Mouse (Mus musculus): ENCODE measurements at regions not wholly inside any gene's neighbourhood (a gene's known extent, or its start where the extent isn't known, plus 50 kb on each side); places are given as distances from the start of the nearest gene placed in this dataset.
"Not testable (repeated sequence)": the region's sequence is repeated elsewhere in the genome, so short reads cannot be mapped to it uniquely, and the experiment has no call there.

DNA sequence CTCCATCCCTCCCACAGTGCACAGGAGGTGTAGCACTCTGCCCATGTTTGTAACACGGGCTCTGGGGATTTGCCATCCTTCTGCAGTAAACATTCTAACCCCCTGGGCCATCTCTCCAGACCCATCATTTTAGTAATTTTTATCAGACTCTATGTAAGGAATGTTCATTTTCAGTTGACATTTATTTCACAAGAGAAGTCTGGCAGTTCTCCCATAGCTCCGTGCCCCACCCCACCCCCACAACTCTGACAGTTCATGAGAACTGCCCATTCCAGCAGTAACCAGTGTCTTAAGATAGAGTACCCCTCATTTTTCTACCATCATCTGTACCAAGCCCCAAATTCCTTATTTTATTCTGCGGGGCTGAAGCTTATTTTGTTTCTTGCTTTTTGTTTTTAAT, 88.9 kb upstream of the Hivep1 start:
- Histone ChIP-seq H3K9ac (ENCODE audit: insufficient read depth, low read depth) (no peak overlapping the region), H3K4me2 (ENCODE audit: insufficient read depth, low read depth, poor library complexity, severe bottlenecking) (no peak overlapping the region), H3K27me3 (replicated peaks) (no peaks in the 10 kb centered on the region), H3K27ac (ENCODE audit: insufficient read depth, low read depth) (no peak overlapping the region), H3K79me2 (replicated peaks; ENCODE audit: control insufficient read depth, extremely low read depth, insufficient read depth, poor library complexity, severe bottlenecking) (no peaks in the 10 kb centered on the region), H3K36me3 (replicated peaks in 1 of 2; ENCODE audit: control insufficient read depth in 1 of 2, insufficient read depth in 1 of 2, low read length in 1 of 2) (no peaks in the 10 kb centered on the region), H3K9me3 (replicated peaks; ENCODE audit: low read length) (no peaks in the 10 kb centered on the region), H3K4me3 (replicated peaks in 1 of 3; ENCODE audit: low read depth in 2 of 3, low read length in 2 of 3, poor library complexity in 1 of 3) (no peak overlapping the region), H3K4me1 (ENCODE audit: control insufficient read depth in 1 of 2, insufficient read depth in 2 of 2) (peaks cover 0 to 10% of the 10 kb centered on the region in 2 experiments; a peak in 1 of 4 replicates)
- in situ Hi-C loops (cut with MboI; ENCODE audit: low pct_ligation_motif_present, low pct_unique_long_range_greater_than_20kb, low sequenced_read_pairs), result no loop called here
- no peak for DNase-seq (ENCODE audit: extremely low read depth)
- dilution Hi-C loops (cut with MboI; ENCODE audit: extremely low pct_ligation_motif_present, extremely low pct_unique_long_range_greater_than_20kb, low sequenced_read_pairs), result no loop called here
- TF ChIP-seq KAT2A (IDR thresholded peaks at IDR 0.05; ENCODE audit: insufficient replicate concordance, low read length) (no peak), PAX5 (IDR thresholded peaks at IDR 0.05; ENCODE audit: low read length) (no peak), MAX (IDR thresholded peaks at IDR 0.05; ENCODE audit: low read length) (no peak), RCOR1 (conservative IDR thresholded peaks at IDR 0.05; ENCODE audit: low read depth, low read length) (no peak), E2F4 (IDR thresholded peaks at IDR 0.05; ENCODE audit: insufficient replicate concordance, low read depth, low read length) (no peak), CHD2 (IDR thresholded peaks at IDR 0.05; ENCODE audit: low read length) (no peak), POLR2A (IDR thresholded peaks at IDR 0.05; ENCODE audit: low read depth, low read length) (no peak), ZMIZ1 (IDR thresholded peaks at IDR 0.05; ENCODE audit: low read depth, low read length) (no peak), CHD1 (IDR thresholded peaks at IDR 0.05; ENCODE audit: low read depth, low read length) (no peak), ETS1 (conservative IDR thresholded peaks at IDR 0.05; ENCODE audit: low read depth, low read length) (no peak), MAZ (IDR thresholded peaks at IDR 0.05; ENCODE audit: low read depth, low read length) (no peak), NRF1 (IDR thresholded peaks at IDR 0.05; ENCODE audit: low read depth, low read length) (no peak), RAD21 (IDR thresholded peaks at IDR 0.05; ENCODE audit: low read depth, low read length) (no peak), ELF1 (IDR thresholded peaks at IDR 0.05; ENCODE audit: low read depth, low read length) (no peak), MAFK (IDR thresholded peaks at IDR 0.05; ENCODE audit: insufficient replicate concordance, low read length) (no peak), MXI1 (IDR thresholded peaks at IDR 0.05; ENCODE audit: low read depth, low read length) (no peak), SMC3 (IDR thresholded peaks at IDR 0.05; ENCODE audit: low read depth, low read length) (no peak), BHLHE40 (IDR thresholded peaks at IDR 0.05; ENCODE audit: low read depth, low read length) (no peak), UBTF (IDR thresholded peaks at IDR 0.05; ENCODE audit: low read depth, low read length) (no peak), ZNF384 (IDR thresholded peaks at IDR 0.05; ENCODE audit: low read depth, low read length) (no peak)

DNA sequence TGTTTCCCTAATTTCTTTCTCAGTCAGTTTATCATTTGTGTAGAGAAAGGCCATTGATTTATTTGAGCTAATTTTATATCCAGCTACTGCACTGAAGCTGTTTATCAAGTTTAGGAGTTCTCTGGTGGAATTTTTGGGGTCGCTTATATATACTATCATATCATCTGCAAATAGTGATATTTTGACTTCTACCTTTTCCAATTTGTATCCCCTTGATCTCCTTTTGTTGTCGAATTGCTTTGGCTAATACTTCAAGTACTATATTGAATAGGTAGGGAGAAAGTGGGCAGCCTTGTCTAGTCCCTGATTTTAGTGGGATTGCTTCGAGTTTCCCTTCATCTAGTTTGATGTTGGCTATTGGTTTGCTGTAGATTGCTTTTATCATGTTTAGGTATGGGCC, 90.9 kb upstream of the Hivep1 start:
- H3K27ac ChIP-seq (ENCODE audit: insufficient read depth, low read depth); H3K9ac ChIP-seq (ENCODE audit: insufficient read depth, low read depth); H3K79me2 ChIP-seq (replicated peaks; ENCODE audit: control insufficient read depth, extremely low read depth, insufficient read depth, poor library complexity, severe bottlenecking); H3K9me3 ChIP-seq (replicated peaks; ENCODE audit: low read length); dilution Hi-C loops (cut with MboI; ENCODE audit: extremely low pct_ligation_motif_present, extremely low pct_unique_long_range_greater_than_20kb, low sequenced_read_pairs); H3K4me2 ChIP-seq (ENCODE audit: insufficient read depth, low read depth, poor library complexity, severe bottlenecking); H3K4me1 ChIP-seq (ENCODE audit: control insufficient read depth in 1 of 2, insufficient read depth in 2 of 2); H3K36me3 ChIP-seq (replicated peaks in 1 of 2; ENCODE audit: control insufficient read depth in 1 of 2, insufficient read depth in 1 of 2, low read length in 1 of 2); in situ Hi-C loops (cut with MboI; ENCODE audit: low pct_ligation_motif_present, low pct_unique_long_range_greater_than_20kb, low sequenced_read_pairs); H3K27me3 ChIP-seq (replicated peaks); H3K4me3 ChIP-seq (replicated peaks in 1 of 3; ENCODE audit: low read depth in 2 of 3, low read length in 2 of 3, poor library complexity in 1 of 3); DNase-seq (ENCODE audit: extremely low read depth): not testable (repeated sequence)
